Mouse (Mus musculus) frontal cortex, adult 2 months (tissue): ENCODE measurements at regions not wholly inside any gene's neighbourhood (a gene's known extent, or its start where the extent isn't known, plus 50 kb on each side); places are given as distances from the start of the nearest gene placed in this dataset.

Experiments
- DNase-seq, 2 experiments: peaks; one replicate each; pipeline ENCODE4 v3.0.0; 2022; ENCODE audit warnings: low spot score in 1 of 2; ENCODE audit errors: extremely low spot score in 1 of 2

DNA sequence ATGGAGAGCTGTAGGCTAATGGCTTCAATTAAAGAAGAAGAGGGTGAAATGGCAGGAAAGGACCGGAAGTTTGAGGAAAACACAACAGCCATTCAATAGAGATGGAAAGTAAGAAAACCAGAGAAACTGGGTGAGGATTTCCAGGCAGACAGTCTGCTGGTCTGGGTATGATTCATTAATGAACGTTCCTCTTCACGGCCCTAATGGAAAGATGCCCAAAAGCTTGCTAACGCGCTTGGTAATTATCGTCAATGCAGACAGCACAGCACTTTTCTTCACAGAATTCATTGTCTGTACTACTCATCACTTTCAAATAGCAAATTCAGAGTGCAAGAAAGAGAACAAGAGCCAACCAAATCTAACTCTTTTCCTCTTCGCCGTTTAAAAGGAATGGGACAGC, 60.3 kb downstream of the Ing2 start:
- DNase-seq: peak in 1 of 2 experiments; percentile 23

DNA sequence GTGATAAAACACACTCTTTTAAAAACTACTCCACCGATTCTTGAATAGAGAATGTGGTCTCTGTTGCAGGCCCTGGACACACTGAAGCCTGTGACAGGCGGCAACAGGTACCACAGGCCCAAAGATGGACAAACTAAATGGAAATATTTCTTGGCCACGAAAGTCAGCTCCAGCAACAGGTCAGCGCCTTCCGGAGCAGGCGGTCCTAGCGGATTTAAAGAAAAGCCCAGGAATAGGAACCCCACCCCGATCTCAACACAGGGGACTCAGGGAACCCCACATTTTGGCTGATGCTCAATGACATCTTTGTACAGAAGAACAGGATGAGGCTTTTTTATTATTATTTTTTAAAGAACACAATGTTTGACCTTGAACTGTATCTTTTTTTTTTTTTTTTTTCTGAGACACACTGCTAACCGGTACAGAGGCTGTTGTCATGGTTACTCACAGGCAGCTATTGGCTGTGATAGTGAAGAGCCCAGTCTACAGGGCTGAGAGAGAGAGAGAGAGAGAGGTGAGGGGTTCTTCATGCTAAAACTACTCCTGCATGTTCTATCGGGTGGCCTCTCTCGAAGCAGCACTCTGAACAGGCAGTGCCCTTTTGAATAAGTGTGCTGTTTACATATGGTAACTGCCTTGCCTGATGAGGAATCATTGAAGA, 63.5 kb downstream of the Ing2 start:
- no peak for DNase-seq

DNA sequence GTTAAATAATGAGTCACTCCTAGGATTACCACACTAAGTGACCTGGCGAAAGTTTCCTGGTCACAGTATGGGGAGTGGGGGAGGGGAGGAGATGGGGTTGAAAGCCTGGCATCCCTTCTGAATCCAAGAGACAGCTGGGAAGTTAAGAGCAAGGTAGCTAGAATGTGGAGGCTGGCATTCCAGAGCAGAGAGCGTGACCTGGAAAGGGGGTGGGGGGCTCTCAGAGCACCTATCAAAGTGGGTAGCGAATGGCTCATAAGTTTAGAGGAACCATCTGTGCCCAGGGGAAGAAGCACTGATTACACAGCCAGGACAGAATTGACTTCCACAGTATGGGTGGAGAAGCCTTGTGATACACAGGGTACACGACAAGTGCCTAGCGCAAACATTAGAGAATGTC, 65.4 kb downstream of the Ing2 start:
- no peak for DNase-seq

DNA sequence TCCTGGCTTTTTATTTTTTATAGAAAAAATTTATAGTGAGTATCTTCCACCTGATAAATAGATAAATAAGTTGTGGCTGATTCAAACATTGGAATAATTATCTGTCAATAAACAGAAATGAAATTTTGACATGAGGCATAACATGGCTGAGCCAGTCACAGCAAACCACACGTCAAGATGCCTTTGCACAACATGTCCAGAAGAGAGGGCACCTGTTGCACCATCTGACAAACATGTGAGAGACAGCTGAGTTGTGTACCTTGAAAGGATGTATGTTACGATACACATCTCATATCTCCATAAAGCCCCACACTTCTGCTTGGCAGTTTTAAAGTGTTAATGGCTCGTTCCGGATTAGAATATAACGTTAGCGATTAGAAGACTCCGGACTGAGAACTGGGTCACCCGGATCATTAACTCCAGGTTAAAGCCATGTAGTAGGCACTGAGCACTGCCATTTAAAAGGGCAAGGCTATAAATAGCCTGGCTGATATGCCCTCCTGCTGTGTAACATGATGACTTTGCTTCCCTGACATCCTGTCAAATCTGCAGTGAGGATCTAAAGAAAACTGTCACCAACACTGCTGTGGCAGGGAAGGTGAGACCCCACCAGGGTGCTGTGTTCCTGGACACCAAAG, 70.9 kb downstream of the Rwdd4a start:
- DNase-seq: no peak
